Mouse (Mus musculus): ENCODE measurements around the gene Olfr1101. TPM values are rescaled to one million over a fixed set of nuclear protein-coding genes. Genes with fewer than 3 reads are reported as not detected.

The Olfr1101 gene
- not detected for polyA plus RNA-seq (2017; shearing (Covaris generic))

GRCm38 (mm10) chr2:86991121-86991520 lies at the start of gene Olfr1101:
Gene Olfr1101 (minus strand): TSS chr2:86991221.

GRCm38 (mm10) chr2:87036431-87036830 lies 45.4 kb upstream of the Olfr1101 start, which contains the start of gene Olfr1105:
Gene Olfr1105 (minus strand): TSS chr2:87036531.

GRCm38 (mm10) chr2:87026980-87027379 lies 36.0 kb upstream of the Olfr1101 start, which contains the start of gene Olfr1104:
Gene Olfr1104 (minus strand): TSS chr2:87027080.

GRCm38 (mm10) chr2:86998098-86998497 lies 7.1 kb upstream of the Olfr1101 start, which contains the start of gene Olfr1102:
Gene Olfr1102 (plus strand): TSS chr2:86998398.

GRCm38 (mm10) chr2:86979854-86980253 lies 11.2 kb downstream of the Olfr1101 start, which contains the start of gene Olfr1100:
Gene Olfr1100 (minus strand): TSS chr2:86979954.

GRCm38 (mm10) chr2:86960593-86960992 lies 30.4 kb downstream of the Olfr1101 start, which contains the start of gene Olfr1099:
Gene Olfr1099 (minus strand): TSS chr2:86960693.

Other genes starting within 250 kb of the Olfr1101 start
- gene Olfr1090, start 232.2 kb downstream of the Olfr1101 start, polyA plus RNA-seq (2017; shearing (Covaris generic)) = 0.24 TPM
- not detected for gene Olfr1093, start 208.7 kb downstream of the Olfr1101 start, polyA plus RNA-seq (2017; shearing (Covaris generic))
- gene Olfr141, start 181.2 kb downstream of the Olfr1101 start, polyA plus RNA-seq (2017; shearing (Covaris generic)) = not detected
- not detected for gene Olfr1094, start 166.6 kb downstream of the Olfr1101 start, polyA plus RNA-seq (2017; shearing (Covaris generic))
- gene Olfr1095, start 139.5 kb downstream of the Olfr1101 start, polyA plus RNA-seq (2017; shearing (Covaris generic)) = not detected
- 0.15 TPM for gene Gm13723, start 116.4 kb downstream of the Olfr1101 start, polyA plus RNA-seq (2017; shearing (Covaris generic))
- not detected for gene Olfr1097, start 99.0 kb downstream of the Olfr1101 start, polyA plus RNA-seq (2017; shearing (Covaris generic))
- not detected for gene Olfr1098, start 66.7 kb downstream of the Olfr1101 start, polyA plus RNA-seq (2017; shearing (Covaris generic))
- not detected for gene Olfr1099, start 30.5 kb downstream of the Olfr1101 start, polyA plus RNA-seq (2017; shearing (Covaris generic))
- not detected for gene Olfr1100, start 11.3 kb downstream of the Olfr1101 start, polyA plus RNA-seq (2017; shearing (Covaris generic))
- gene Olfr1102, start 7.2 kb upstream of the Olfr1101 start, polyA plus RNA-seq (2017; shearing (Covaris generic)) = not detected
- gene Olfr1104, start 35.9 kb upstream of the Olfr1101 start, polyA plus RNA-seq (2017; shearing (Covaris generic)) = not detected
- gene Olfr1105, start 45.3 kb upstream of the Olfr1101 start, polyA plus RNA-seq (2017; shearing (Covaris generic)) = not detected
- gene Olfr1106, start 61.1 kb upstream of the Olfr1101 start, polyA plus RNA-seq (2017; shearing (Covaris generic)) = not detected
- gene Olfr1107, start 84.6 kb upstream of the Olfr1101 start, polyA plus RNA-seq (2017; shearing (Covaris generic)) = not detected
- gene Olfr1109, start 104.8 kb upstream of the Olfr1101 start, polyA plus RNA-seq (2017; shearing (Covaris generic)) = not detected
- gene Olfr259, start 123.3 kb upstream of the Olfr1101 start, polyA plus RNA-seq (2017; shearing (Covaris generic)) = not detected
- not detected for gene Olfr1110, start 149.1 kb upstream of the Olfr1101 start, polyA plus RNA-seq (2017; shearing (Covaris generic))
- not detected for gene Olfr1111, start 161.4 kb upstream of the Olfr1101 start, polyA plus RNA-seq (2017; shearing (Covaris generic))
- not detected for gene Olfr1112, start 196.6 kb upstream of the Olfr1101 start, polyA plus RNA-seq (2017; shearing (Covaris generic))
- gene Olfr1113, start 217.7 kb upstream of the Olfr1101 start, polyA plus RNA-seq (2017; shearing (Covaris generic)) = not detected